Mouse (Mus musculus): ENCODE data around the gene Jph4.

- TF ChIP-seq CTCF (IDR thresholded peaks at IDR 0.05; ENCODE audit: low read depth, low read length) (no peak), GATA1 (IDR thresholded peaks at IDR 0.05; ENCODE audit: borderline replicate concordance, low read length) (no peak), TAL1 (conservative IDR thresholded peaks at IDR 0.05; ENCODE audit: low read depth, low read length) (no peak), GATA2 (IDR thresholded peaks at IDR 0.05; ENCODE audit: borderline replicate concordance, low read depth, low read length) (no peak)
Observed at GRCm38 (mm10) chr14:55086009-55086514, 30.7 kb downstream of the Jph4 start.

Measured in G1E (cell line).